Mouse (Mus musculus): ENCODE data around the gene Itgae. TPM values are rescaled to one million over a fixed set of nuclear protein-coding genes. Genes with fewer than 3 reads are reported as not detected.

The Itgae gene
- polyA plus RNA-seq, 1 experiment from 2014 or later, result 0.24 TPM

DNA sequence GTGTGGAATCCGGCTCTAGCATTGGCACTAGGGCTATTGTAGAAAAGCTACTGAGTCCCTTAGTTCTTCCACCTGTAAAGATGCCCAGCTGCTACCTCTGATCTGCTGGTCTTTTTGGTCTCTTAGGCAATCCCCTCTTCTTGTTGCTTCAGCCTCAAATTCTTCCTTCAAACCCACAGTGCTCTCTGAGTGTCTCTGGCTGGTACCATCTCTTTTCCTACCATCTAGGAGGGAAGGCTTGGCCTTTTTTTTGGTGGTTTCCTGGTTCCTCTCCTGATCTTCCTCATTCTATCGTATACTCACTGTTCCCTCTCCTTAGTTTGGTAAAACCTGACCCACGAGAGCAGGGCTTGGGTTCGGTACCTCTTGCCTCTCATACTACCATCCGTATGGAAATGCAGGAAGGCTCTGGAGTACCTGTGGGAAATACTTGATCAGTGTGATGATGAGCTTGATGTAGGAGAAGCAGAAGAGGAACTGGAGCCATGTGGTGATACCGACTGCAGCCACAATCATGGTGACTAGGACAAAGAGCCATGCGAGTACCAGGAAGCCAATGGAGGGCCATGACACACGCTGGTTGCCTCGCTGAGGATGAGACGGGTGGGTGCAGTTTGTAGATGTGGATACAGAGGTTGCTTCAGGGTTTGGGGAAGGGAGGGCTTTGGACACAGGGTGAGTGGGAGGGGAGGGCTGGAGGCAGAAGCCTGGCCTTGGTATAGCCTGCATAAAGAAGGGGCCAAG is 95.7 kb downstream of the Itgae start:
- no peaks in the 10 kb centered on the region for H3K27me3 ChIP-seq (ENCODE audit: insufficient read depth, low read length)
- WGBS, result 89% methylated on average over 10 of the region's 10 CpGs
- no peak overlapping the region for H3K4me3 ChIP-seq (ENCODE audit: low read length)
- H3K27ac ChIP-seq (ENCODE audit: low read length), result no peak overlapping the region
- H3K4me2 ChIP-seq (replicated peaks; ENCODE audit: low read depth, low read length), result no peak overlapping the region
- peaks cover 52% of the 10 kb centered on the region for H3K36me3 ChIP-seq (ENCODE audit: insufficient read depth, low read length)
- H3K4me1 ChIP-seq (ENCODE audit: insufficient read depth, low read length), result no peaks in the 10 kb centered on the region
- no peak for ATAC-seq (ENCODE audit: low FRiP score, low TSS enrichment)
- no peaks in the 10 kb centered on the region for H3K9me3 ChIP-seq (ENCODE audit: low read length)
- H3K9ac ChIP-seq (replicated peaks; ENCODE audit: low read length), result no peak overlapping the region

DNA sequence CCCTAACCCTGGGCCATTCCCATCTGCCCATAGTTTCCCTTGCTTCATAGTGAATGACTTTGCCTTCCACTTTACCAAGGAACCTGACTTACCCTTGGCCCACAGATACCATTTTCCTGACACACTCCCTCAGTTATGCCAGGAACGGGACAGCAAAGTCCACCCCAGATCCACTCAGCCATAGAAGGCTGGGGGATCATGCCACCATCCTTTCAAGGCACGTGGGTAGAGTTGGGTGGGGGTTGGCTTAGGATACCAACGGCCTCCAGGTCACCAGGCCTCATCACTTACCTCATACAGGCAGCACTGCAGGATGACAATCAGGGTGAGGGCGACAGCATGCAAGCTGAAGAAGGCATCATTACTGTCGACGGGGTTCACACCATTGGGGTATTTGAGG is 96.8 kb downstream of the Itgae start:
- H3K9ac ChIP-seq (replicated peaks; ENCODE audit: low read length), result no peak overlapping the region
- H3K27ac ChIP-seq (ENCODE audit: low read length), result no peak overlapping the region
- no peak for ATAC-seq (ENCODE audit: low FRiP score, low TSS enrichment)
- WGBS, result 87% methylated on average over 6 of the region's 6 CpGs
- H3K27me3 ChIP-seq (ENCODE audit: insufficient read depth, low read length), result no peaks in the 10 kb centered on the region
- no peaks in the 10 kb centered on the region for H3K4me1 ChIP-seq (ENCODE audit: insufficient read depth, low read length)
- peaks cover 48% of the 10 kb centered on the region for H3K36me3 ChIP-seq (ENCODE audit: insufficient read depth, low read length)
- no peak overlapping the region for H3K4me3 ChIP-seq (ENCODE audit: low read length)
- no peak overlapping the region for H3K4me2 ChIP-seq (replicated peaks; ENCODE audit: low read depth, low read length)
- no peaks in the 10 kb centered on the region for H3K9me3 ChIP-seq (ENCODE audit: low read length)

DNA sequence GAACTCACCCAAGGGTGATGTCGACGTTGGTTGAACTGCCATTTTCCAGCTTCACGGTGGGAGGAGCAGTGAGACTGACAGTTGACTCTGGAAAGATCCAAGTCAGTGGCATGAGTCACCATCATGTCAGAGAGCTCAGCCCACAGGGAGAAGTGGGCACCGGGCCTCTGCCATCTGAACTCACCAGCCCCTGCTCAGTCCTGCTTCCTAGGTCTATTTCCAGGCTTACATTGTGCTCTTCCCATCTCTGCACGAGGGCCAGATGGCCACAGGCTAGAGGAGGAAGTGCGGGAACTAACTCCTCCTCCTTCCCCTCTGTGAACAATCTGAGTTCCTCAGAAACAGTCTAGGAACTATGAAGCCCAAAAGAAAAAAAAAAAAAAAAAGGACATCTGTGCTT is 102.7 kb downstream of the Itgae start:
- Histone ChIP-seq H3K27me3 (ENCODE audit: insufficient read depth, low read length) (no peaks in the 10 kb centered on the region), H3K4me1 (ENCODE audit: insufficient read depth, low read length) (0 out of 2 replicates have a peak, but pooled peaks cover 4% of the 10 kb centered on the region), H3K27ac (ENCODE audit: low read length) (no peak overlapping the region), H3K9ac (replicated peaks; ENCODE audit: low read length) (no peak overlapping the region), H3K9me3 (ENCODE audit: low read length) (no peaks in the 10 kb centered on the region), H3K4me3 (ENCODE audit: low read length) (no peak overlapping the region), H3K4me2 (replicated peaks; ENCODE audit: low read depth, low read length) (no peak overlapping the region), H3K36me3 (ENCODE audit: insufficient read depth, low read length) (peaks cover 20% of the 10 kb centered on the region)
- no peak for ATAC-seq (ENCODE audit: low FRiP score, low TSS enrichment)
- WGBS, result 75% methylated on average over 6 of the region's 6 CpGs

DNA sequence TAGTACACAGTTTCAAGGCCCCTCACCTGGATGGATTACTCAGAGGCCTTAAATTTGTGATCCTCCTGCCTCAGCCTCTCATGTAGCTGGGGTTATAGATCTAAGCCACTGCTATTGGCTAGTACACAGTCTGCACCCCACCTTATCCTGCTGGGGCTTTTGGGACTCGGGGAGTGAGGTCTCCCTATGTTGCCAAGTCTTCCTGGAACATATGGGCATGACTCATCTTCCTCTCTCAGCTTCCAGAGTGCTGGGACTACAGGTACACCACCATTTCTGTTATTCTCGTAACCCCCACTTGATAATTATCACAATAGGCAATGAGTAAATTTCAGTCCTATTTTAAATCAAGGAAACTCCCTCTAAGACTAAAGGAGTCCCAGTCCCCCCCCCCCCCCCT is 104.1 kb downstream of the Itgae start:
- peaks cover 10% of the 10 kb centered on the region for H3K4me1 ChIP-seq (ENCODE audit: insufficient read depth, low read length)
- no peaks in the 10 kb centered on the region for H3K9me3 ChIP-seq (ENCODE audit: low read length)
- 78% methylated on average over 2 of the region's 2 CpGs for WGBS
- H3K4me3 ChIP-seq (ENCODE audit: low read length), result no peak overlapping the region
- ATAC-seq (ENCODE audit: low FRiP score, low TSS enrichment), result no peak
- H3K27ac ChIP-seq (ENCODE audit: low read length), result no peak overlapping the region
- H3K27me3 ChIP-seq (ENCODE audit: insufficient read depth, low read length), result no peaks in the 10 kb centered on the region
- H3K36me3 ChIP-seq (ENCODE audit: insufficient read depth, low read length), result peaks cover 9% of the 10 kb centered on the region; the same call in 1 of the 2 replicates
- no peak overlapping the region for H3K9ac ChIP-seq (replicated peaks; ENCODE audit: low read length)
- no peak overlapping the region for H3K4me2 ChIP-seq (replicated peaks; ENCODE audit: low read depth, low read length)

Other genes starting within 250 kb of the Itgae start
- 5.4 and 5.9 TPM in 2 replicates for gene Atp2a3, start 129.4 kb upstream of the Itgae start, polyA plus RNA-seq (2015; fragmentation: Nextera tagmentation; extraction: Ambion mirVana)
- gene P2rx1, start 91.5 kb upstream of the Itgae start, polyA plus RNA-seq (2015; fragmentation: Nextera tagmentation; extraction: Ambion mirVana), result 1.7 and 3.1 TPM in 2 replicates
- gene Camkk1, start 71.6 kb upstream of the Itgae start, polyA plus RNA-seq (2015; fragmentation: Nextera tagmentation; extraction: Ambion mirVana), result 7.4 and 7.7 TPM in 2 replicates
- 11.1 and 12.7 TPM in 2 replicates for gene Ncbp3, start 42.8 kb upstream of the Itgae start, polyA plus RNA-seq (2015; fragmentation: Nextera tagmentation; extraction: Ambion mirVana)
- 16.9 and 18.5 TPM in 2 replicates for gene Haspin, start 47.7 kb downstream of the Itgae start, polyA plus RNA-seq (2015; fragmentation: Nextera tagmentation; extraction: Ambion mirVana)
- gene P2rx5, start 69.8 kb downstream of the Itgae start, polyA plus RNA-seq (2015; fragmentation: Nextera tagmentation; extraction: Ambion mirVana), result 0.81 TPM in 2 replicates
- 121 and 123 TPM in 2 replicates for gene Emc6, start 86.5 kb downstream of the Itgae start, polyA plus RNA-seq (2015; fragmentation: Nextera tagmentation; extraction: Ambion mirVana)
- gene Tax1bp3, start 86.5 kb downstream of the Itgae start, polyA plus RNA-seq (2015; fragmentation: Nextera tagmentation; extraction: Ambion mirVana), result 231 and 251 TPM in 2 replicates
- 21.5 and 22.4 TPM in 2 replicates for gene Ctns, start 108.5 kb downstream of the Itgae start, polyA plus RNA-seq (2015; fragmentation: Nextera tagmentation; extraction: Ambion mirVana)
- gene Shpk, start 108.9 kb downstream of the Itgae start, polyA plus RNA-seq (2015; fragmentation: Nextera tagmentation; extraction: Ambion mirVana), result 2.4 and 2.6 TPM in 2 replicates
- 0.24 TPM in 1 of 2 replicates, not detected in the other for gene Trpv1, start 143.7 kb downstream of the Itgae start, polyA plus RNA-seq (2015; fragmentation: Nextera tagmentation; extraction: Ambion mirVana)
- 0.12 and 0.21 TPM in 2 replicates for gene Trpv3, start 176.8 kb downstream of the Itgae start, polyA plus RNA-seq (2015; fragmentation: Nextera tagmentation; extraction: Ambion mirVana)
- 30.8 and 32.0 TPM in 2 replicates for gene Aspa, start 239.0 kb downstream of the Itgae start, polyA plus RNA-seq (2015; fragmentation: Nextera tagmentation; extraction: Ambion mirVana)
- gene Gm49340, start 239.2 kb downstream of the Itgae start, polyA plus RNA-seq (2015; fragmentation: Nextera tagmentation; extraction: Ambion mirVana), result not detected in 2 replicates
- gene Spata22, start 239.2 kb downstream of the Itgae start, polyA plus RNA-seq (2015; fragmentation: Nextera tagmentation; extraction: Ambion mirVana), result 0.27 and 0.29 TPM in 2 replicates